Mouse (Mus musculus) adrenal gland, postnatal 0 days (tissue): ENCODE data around the gene Txlna. TPM values are rescaled to one million over a fixed set of nuclear protein-coding genes. Genes with fewer than 3 reads are reported as not detected.

Source experiments
- microRNA-seq: library from miRNA; unstranded; fragments of <30 nt; microRNA quantifications from one replicate; pipeline ENCODE4, GENCODE M21; 2016; ENCODE audit warnings: borderline replicate concordance; ENCODE audit not compliant: insufficient number of aligned reads
- polyA plus RNA-seq: library from polyadenylated mRNA; unstranded; fragments of >200 nt; fragmentation: Nextera tagmentation; extraction: Ambion mirVana; gene quantifications from 2 replicates; pipeline ENCODE4 v1.2.1, GENCODE M21; 2015

Txlna gene
- polyA plus RNA-seq, result 22.5 and 30.2 TPM in 2 replicates

DNA sequence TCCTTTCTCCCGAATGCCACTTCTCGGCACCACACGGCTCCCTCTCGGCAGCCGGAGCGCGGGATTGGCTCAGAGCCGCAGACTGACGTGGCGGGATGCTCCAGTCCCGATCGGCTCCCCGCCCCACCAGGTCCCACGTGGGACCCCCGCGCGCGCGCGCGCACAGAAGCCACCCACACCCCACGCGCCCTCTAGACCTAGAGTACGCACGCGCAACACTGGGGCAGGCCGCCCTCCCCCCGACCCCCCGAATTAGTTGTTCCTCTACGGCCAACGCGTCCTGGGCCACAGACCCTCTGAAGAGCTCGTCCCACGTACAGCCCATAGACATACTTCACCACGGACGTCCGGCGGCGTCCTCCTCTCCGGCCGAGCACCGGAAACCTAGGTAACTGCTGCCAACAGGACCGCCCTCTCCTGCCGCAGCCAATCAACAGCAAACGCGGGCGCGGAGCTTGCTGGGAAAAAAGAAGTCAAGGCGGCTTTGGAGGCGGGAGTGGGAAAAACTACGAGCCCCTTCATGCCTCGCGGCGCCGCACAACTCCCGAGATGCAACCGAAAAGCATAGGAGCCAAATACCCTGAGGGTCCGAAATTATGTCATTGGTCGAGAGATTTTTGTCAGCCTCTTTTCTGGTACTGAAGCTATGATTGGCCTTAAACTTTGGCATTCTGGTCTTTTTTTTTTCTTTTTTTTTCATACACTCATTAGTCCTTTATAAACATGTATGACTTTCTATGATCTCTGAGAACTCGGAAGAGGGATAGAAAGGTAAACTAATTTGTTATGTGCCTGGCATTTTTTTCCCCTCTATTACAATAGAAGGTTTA, at the start of gene Txlna:
Txlna (minus strand) TSS at position 428 of the 830 bp plus-strand sequence.

GRCm38 (mm10) chr4:129672083-129672877, 31.4 kb upstream of the Txlna start, which contains the start of gene Kpna6:
Gene Kpna6, minus strand, starts transcription at chr4:129672767.

DNA sequence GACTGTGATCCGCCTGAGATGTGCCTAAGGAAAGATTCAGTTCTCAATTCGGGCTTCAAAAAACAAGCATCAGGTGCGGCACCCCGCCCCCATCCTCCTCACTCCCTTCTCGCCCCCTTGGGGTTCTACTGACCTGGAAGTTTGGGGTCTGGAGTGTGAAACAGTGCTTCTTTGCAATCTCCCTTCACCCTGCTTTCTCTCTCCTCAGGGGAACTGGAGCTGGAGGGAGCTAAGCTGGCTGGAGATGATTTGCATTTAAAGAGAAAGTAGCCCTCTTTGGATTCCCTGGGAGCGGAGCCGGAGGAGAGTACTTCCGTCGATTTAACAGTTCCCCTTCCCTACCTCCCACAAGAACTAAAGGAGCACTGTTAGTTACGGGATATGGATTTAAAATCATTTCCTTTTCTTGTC, 17.2 kb downstream of the Txlna start, which contains the start of gene Ccdc28b:
Ccdc28b (minus strand) TSS at position 267 of the 411 bp plus-strand sequence.

GRCm38 (mm10) chr4:129618786-129619691, 21.8 kb downstream of the Txlna start, which contains the start of gene Iqcc:
Gene Iqcc, minus strand, starts transcription at chr4:129619099.

GRCm38 (mm10) chr4:129614093-129614492, 26.8 kb downstream of the Txlna start, which contains the start of gene Dcdc2b:
Gene Dcdc2b, minus strand, starts transcription at chr4:129614257.

DNA sequence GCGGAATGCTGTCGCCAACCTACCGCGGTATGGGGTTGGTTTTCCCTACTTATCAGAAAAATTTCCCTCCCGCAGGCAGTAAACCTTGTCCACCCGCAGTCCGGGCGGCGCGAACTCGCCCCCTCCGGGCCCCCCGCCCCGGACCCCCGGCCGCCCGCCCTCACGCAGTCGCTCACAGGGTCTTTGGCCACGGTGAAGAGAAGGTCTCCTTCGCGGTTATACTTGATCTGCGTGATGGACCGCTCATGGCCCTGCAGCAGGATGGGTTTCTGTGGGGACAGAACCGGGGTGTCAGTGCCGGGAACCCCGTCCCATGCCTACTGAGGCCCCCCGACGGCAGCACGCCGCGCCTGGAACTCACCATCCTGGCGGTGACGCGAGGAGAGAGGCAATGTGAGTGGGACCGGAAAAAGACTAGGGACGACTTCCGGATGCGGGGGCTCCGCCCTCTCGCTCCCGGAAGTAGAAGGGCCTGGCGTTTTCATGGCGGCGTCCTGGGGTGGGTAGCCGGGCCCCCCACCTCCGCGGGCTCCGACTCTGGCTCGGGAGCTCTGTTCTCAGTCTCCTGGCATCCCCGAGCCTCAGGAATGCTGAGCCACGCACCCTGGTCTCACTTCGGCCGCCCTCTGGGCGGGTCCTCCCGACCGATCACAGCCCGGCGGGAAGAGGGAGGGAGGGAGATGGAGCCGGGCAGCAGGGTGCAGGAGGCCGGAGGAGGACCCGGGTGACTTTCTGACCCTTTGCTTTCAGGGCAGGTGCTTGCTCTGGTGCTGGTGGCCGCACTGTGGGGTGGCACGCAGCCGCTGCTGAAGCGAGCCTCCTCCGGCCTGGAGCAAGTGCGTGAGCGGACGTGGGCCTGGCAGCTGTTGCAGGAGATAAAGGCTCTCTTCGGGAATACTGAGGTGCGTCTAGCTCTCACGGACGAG, 40.4 kb downstream of the Txlna start, which contains the start of the genes Eif3i and Tmem234:
Eif3i (minus strand) TSS at position 416 of the 926 bp plus-strand sequence.
Tmem234 (plus strand) TSS at position 436 of the 926 bp plus-strand sequence.

DNA sequence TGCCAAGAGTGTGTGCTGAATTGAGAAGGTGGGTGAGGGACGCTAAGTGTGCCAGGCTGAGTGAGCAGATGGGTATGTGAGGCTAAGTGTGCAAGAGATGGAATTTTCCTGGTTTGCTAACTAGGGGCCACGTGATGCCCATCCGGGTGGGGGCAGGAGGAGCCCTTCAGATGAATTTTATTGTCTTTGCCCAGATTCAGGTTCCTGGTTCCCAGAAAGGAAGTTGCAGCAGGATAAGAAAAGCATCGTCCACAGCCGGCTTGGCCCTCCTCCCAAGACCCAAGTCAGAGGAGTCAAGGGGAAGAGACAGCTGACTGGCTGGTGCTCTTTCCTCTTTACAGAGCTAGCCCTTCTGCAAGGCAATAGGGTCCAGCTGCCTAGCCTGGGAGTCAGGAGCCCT, 62.4 kb downstream of the Txlna start, which contains the start of gene Fam167b:
Fam167b (minus strand) TSS at position 84 of the 400 bp plus-strand sequence.

Small RNA genes lying within 50 kb of the gene (microRNA-seq; reads per million reads assigned to microRNA genes)
- not detected for gene Mir7016

Other genes starting within 250 kb of the Txlna start
- 1.0 and 1.4 TPM in 2 replicates for gene Zbtb8b, start 200.2 kb downstream of the Txlna start, polyA plus RNA-seq
- gene Bsdc1, start 179.5 kb downstream of the Txlna start, polyA plus RNA-seq, result 24.8 and 39.6 TPM in 2 replicates
- gene Tssk3, start 150.0 kb downstream of the Txlna start, polyA plus RNA-seq, result not detected in 2 replicates
- not detected in 2 replicates for gene Fam229a, start 149.9 kb downstream of the Txlna start, polyA plus RNA-seq
- gene Marcksl1, start 127.5 kb downstream of the Txlna start, polyA plus RNA-seq, result 303 and 354 TPM in 2 replicates
- 88.2 and 99.4 TPM in 2 replicates for gene Hdac1, start 98.4 kb downstream of the Txlna start, polyA plus RNA-seq
- gene Lck, start 67.4 kb downstream of the Txlna start, polyA plus RNA-seq, result 6.8 and 7.9 TPM in 2 replicates
- 22.2 and 39.7 TPM in 2 replicates for gene Fam167b, start 62.5 kb downstream of the Txlna start, polyA plus RNA-seq
- gene Eif3i, start 40.4 kb downstream of the Txlna start, polyA plus RNA-seq, result 222 and 224 TPM in 2 replicates
- gene Tmem234, start 40.4 kb downstream of the Txlna start, polyA plus RNA-seq, result 182 and 197 TPM in 2 replicates
- gene Dcdc2b, start 26.8 kb downstream of the Txlna start, polyA plus RNA-seq, result 1.2 and 2.5 TPM in 2 replicates
- gene Iqcc, start 22.0 kb downstream of the Txlna start, polyA plus RNA-seq, result 33.2 and 39.9 TPM in 2 replicates
- gene Ccdc28b, start 17.1 kb downstream of the Txlna start, polyA plus RNA-seq, result 81.5 and 114 TPM in 2 replicates
- 7.9 and 10.0 TPM in 2 replicates for gene Kpna6, start 31.7 kb upstream of the Txlna start, polyA plus RNA-seq
- gene Tmem39b, start 55.8 kb upstream of the Txlna start, polyA plus RNA-seq, result 5.7 and 7.7 TPM in 2 replicates
- 51.5 and 60.2 TPM in 2 replicates for gene Khdrbs1, start 101.2 kb upstream of the Txlna start, polyA plus RNA-seq
- 372 and 588 TPM in 2 replicates for gene Ptp4a2, start 170.2 kb upstream of the Txlna start, polyA plus RNA-seq